Mouse (Mus musculus): ENCODE measurements around the gene Cyb5d2.
"Not testable (repeated sequence)": the region's sequence is repeated elsewhere in the genome, so short reads cannot be mapped to it uniquely, and the experiment has no call there.

The Cyb5d2 gene

DNA sequence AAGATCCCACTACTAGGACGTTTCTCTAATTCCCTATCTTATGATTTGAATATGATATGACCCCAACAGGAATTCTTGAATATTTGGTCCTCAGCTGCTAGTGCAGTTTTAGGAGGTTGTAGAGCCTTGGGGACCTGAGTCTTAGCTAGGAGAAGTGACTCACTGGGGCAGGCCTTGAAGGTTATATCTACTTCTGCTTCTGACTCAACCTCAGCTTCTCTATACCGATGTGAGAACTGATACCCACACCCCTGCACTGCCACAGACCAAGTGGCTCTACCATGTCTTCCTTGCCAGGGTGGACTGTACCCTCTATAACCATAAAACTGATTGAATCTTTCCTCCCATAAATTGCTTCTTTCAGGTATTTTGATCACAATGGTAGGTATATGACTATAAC, 13.8 kb downstream of the Cyb5d2 start:
- DNase-seq (ENCODE audit: extremely low read depth, insufficient read length, low spot score): no peak

DNA sequence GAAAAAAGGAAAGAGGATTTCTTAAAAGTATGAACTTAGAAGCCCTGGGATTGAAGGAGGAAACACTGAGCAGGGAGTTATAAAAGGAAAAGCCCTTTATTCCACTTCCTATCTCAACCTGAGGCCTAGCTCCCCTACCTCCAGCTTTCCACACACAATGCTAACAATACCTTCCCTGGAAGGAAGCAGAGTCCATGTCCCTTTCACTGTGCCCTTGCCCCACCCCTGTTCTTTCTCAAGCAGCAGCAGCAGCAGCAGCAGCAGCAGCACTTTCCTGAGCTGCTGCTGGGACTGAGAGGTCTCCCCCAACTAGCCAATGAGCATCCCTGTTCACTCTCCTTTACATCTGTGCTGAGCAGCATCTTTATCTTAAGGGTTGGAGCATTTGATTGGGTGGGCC, 17.0 kb downstream of the Cyb5d2 start:
- no peak for DNase-seq (ENCODE audit: extremely low read depth, insufficient read length, low spot score)

DNA sequence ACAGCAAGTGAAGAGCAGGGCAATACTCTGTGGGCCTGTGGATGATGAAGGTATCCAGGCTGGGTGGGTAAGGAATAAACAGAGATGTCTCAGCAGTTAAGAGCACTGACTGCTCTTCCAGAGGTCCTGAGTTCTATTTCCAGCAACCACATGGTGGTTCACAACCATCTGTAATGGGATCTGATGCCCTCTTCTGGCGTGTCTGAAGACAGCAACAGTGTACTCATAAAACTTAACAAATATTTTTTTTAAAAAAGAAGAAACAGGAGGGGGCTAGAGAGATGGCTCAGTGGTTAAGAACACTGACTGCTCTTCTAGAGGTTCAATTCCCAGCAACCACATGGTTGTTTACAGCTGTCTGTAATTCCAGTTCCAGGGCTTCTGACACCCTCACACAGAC, 23.3 kb downstream of the Cyb5d2 start:
- not testable (repeated sequence) for DNase-seq (ENCODE audit: extremely low read depth, insufficient read length, low spot score)

DNA sequence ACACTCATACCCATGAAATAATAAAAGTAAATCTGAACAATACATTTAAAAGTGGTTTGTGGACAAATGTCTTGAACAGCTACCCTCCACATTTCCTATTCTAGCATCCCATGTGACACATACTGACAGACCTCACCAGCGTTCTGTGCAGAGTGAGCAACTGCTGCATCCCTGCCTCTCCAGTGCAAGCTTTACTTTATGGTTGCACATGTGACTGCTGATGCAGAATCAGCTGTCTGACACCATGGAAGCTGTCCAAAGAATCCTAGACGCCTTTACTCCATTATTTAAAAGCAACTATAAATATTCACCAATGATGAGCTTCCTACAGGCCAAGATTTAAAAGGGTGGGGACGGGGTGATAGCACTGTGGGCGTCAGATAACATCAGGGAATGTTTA, 24.5 kb downstream of the Cyb5d2 start:
- no peak for DNase-seq (ENCODE audit: extremely low read depth, insufficient read length, low spot score)

DNA sequence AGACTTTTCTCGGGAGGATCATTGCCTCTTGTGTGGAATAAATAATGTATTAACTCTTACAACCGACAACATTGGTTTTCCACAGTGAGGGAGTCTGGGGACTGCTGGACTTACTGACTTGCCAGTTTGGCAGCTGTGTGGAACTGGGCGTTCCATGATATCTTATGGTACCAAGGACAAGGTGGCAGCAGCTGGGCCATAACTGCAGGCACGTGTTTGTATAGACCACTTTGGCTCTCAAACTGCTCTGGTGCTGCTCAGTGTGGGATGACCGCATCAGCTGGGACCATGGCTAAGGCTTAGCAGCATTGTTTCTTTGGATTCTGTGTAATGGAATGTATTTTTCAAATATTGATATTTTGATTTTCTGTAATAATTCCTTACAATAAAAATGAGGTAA, 25.1 kb downstream of the Cyb5d2 start:
- no peak for DNase-seq (ENCODE audit: extremely low read depth, insufficient read length, low spot score)

DNA sequence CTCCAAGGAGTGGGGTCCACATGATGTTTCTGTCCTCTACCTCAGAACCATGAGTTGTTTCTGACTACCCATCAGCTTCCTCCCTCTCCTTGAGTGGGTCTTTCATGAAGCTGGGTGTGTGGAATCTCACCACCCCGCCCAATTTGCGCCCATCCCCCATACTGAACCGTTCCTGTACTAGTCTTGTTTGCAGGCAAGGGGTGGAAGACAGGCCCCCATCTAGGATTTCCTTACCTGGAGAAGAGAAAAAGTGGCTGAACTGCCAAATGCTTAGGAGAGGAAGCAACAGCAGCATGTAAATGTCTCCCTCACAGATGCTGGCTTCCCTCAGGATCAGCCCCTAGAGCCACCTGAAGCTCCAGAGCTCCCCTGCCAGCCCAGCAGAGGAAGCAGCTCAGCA, 25.6 kb downstream of the Cyb5d2 start:
- DNase-seq (ENCODE audit: extremely low read depth, insufficient read length, low spot score): no peak

DNA sequence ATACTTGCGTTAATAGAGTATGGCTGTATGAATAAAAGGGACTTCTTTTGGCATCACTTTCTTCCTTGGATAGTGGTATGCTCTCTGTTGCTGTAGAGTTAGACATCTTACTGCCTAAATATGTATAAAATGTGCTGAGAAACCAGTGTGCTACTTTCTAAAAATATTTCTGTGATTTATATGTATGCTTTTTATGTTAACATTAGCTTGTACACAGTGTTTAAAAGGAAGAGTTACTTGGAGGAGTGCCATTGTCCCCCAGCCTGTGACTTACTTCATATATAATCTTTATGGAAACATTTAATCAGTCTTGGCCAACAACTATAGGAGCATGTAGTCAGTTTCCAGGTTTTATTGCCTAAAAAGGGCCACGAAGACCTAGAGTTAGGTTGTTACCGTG, 26.9 kb downstream of the Cyb5d2 start:
- no peak for DNase-seq (ENCODE audit: extremely low read depth, insufficient read length, low spot score)

DNA sequence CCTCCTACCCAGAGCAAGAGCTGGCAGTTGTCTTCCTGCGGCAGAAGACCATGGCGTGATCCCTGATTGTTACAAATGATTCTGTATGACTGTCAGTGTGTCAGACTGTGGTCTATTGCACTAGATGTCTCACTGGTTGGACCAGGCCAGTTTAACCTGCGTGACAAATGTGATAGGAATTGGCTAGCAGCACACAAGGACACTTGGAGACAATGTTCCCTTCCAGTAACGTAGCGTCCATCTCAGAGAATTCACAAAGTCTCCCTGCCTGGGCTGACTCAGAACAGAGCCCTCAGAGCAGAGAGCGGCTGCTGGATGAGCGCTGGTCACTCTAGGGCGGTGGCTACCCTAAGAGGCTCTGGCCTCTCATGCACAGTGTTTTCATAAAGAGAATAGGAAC, 28.2 kb downstream of the Cyb5d2 start:
- DNase-seq (ENCODE audit: extremely low read depth, insufficient read length, low spot score): no peak

DNA sequence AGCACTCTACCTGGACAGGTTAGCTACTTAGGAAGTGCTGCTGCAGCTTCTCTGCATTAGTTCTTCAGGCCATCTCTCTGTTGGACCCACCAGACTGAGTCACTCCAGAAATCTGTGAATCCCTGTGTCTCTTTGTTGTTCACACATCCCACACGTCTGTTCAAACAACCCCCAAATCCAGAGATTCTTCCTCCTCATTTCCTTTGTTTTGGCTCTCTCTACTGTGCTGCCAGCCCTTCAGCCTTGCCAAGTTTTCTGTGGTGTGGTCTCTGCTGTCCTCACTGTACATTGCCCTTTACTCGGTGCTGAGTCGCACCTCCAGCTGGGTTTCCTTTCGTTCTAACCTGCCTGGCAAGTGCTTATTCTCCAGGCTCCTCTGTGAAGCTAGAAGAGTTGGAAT, 31.7 kb downstream of the Cyb5d2 start:
- no peak for DNase-seq (ENCODE audit: extremely low read depth, insufficient read length, low spot score)

DNA sequence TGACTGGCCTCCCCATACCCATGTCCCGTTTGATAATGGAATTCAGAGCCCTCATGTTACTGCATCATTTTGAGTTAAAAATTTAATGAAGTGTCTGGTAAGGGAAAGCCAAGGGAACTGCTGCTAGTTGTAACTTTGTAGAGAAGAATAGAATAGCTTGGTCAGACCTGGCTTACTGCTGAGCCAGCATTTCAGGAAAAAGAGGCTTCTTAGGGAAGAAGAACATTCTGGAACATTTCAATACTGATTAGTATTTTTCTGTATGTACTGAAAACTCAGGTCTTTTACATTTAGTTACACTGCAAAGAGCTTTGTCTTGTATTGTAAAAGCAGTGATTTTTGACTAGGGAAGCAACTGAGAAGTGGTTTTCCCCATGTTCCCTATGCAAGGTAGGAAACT, 35.2 kb downstream of the Cyb5d2 start:
- DNase-seq (ENCODE audit: extremely low read depth, insufficient read length, low spot score): no peak

DNA sequence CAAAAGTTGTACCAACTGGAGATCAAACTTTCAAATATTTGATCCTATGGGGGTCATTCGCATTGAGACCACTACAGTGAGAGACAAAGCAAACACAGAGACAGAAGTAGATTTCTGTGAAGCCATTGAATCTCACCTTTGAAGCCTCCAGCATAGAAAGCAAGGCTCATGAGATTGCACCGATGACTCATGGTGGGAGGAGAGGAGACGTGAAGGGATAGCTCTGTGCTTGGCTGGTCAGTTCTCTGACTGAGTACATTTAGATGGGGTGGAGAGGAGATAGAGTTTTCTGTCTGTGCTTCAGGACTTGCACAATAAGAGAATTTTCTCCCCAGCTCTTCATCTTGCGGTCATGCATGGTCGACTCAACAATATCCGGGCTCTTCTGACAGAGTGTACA, 36.4 kb downstream of the Cyb5d2 start:
- no peak for DNase-seq (ENCODE audit: extremely low read depth, insufficient read length, low spot score)

DNA sequence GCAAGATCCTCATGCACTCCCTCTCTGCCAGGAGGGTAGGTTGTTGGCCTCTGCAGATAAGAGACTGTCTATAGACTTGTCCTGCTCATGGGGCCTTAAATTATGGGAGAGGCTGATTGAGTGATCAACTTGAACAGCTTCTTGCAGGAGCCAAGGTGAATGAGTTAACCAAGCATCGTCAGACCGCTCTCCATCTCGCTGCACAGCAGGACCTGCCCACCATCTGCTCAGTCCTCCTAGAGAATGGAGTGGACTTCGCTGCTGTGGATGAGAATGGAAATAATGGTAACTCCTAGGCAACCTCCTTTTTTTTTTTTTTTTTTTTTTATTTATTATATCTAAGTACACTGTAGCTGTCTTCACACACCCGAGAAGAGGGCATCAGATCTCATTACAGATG, 37.6 kb downstream of the Cyb5d2 start:
- DNase-seq (ENCODE audit: extremely low read depth, insufficient read length, low spot score): no peak

DNA sequence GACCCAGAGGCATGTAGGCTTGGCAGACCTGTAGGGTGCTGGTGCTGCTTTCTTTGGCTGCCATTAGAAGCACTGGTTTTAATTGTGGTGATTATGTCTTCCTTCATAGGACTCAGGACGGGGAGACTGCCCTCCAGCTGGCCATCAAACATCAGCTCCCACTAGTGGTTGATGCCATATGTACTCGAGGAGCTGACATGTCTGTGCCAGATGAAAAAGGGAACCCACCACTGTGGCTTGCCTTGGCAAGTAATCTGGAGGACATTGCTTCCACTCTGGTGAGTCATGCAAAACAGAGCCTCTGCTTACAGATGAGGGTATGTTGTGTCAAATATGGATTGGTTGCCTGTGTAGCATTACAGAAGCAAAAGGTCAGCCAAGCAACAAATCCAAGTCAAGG, 44.0 kb downstream of the Cyb5d2 start:
- peak; percentile 63 for DNase-seq (ENCODE audit: extremely low read depth, insufficient read length, low spot score)

DNA sequence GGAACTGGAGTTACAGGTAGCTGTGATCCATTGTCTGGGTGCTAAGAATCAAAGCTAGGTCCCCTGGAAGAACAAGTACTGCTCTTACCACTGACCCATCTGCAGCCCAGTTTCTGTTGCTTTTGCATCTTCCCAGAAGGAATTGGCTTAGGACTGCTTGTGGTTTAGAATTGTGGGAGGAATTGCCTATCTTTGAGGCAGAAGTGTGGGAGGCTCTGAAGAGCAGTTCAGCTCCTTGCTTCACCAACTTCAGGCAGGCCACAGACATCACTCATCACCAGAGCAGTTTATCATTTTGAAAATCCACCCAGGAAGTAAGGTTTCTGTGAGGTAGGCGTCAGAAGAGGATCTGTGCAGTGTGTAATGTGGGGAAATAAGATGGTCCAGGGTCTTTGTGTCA, 56.9 kb downstream of the Cyb5d2 start:
- no peak for DNase-seq (ENCODE audit: extremely low read depth, insufficient read length, low spot score)

DNA sequence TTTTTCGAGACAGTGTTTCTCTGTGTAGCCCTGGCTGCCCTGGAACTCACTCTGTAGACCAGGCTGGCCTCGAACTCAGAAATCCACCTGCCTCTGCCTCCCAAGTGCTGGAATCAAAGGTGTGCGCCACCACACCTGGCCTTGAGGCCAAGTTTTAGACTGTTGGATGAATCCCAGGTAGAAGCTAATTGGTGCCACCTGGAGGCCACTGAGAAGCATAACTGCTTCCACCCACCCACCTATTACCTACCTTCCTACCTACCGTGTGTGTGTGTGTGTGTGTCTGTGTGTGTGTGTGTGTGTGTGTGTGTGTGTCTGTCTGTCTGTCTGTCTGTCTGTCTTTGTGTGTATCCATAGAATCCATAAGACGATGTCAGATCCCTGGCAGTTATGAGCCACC, 58.4 kb downstream of the Cyb5d2 start:
- DNase-seq (ENCODE audit: extremely low read depth, insufficient read length, low spot score): not testable (repeated sequence)

DNA sequence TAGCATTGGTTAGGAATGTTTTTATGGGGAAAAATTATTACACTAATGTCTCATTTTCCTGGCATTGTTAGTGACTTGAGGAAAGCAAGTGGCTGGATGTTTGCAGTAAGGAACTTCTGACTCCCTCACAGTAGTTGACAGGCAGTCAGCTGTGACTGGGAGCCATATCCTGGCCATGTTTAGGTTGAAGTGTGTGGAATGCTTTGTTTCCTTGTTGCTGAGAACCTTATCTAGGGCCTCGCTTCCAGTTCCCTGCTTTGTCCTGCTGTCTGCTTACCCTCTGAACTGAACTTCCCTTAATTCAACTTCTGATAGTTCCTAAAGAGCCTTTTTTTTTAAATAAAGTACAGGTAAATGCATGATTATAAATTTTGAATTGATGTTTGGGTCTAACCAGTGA, 59.6 kb downstream of the Cyb5d2 start:
- DNase-seq (ENCODE audit: extremely low read depth, insufficient read length, low spot score): no peak

DNA sequence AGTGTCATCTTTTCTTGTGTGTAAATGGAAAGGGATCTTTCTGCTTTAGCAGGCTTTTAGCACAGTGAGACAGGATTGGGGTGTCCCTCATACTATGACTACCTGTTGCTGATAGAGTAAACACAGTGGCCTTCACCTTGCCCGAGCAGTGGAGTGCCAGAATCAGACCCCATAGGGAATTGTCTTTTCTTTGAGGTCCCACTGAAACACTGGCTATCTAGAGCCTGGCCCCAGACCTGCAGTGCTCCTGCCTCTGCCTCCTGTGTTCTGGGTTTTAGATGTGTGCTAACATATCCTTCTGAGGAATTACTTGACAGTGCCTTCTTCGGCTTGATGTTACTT, 60.5 kb downstream of the Cyb5d2 start:
- DNase-seq (ENCODE audit: extremely low read depth, insufficient read length, low spot score): no peak

DNA sequence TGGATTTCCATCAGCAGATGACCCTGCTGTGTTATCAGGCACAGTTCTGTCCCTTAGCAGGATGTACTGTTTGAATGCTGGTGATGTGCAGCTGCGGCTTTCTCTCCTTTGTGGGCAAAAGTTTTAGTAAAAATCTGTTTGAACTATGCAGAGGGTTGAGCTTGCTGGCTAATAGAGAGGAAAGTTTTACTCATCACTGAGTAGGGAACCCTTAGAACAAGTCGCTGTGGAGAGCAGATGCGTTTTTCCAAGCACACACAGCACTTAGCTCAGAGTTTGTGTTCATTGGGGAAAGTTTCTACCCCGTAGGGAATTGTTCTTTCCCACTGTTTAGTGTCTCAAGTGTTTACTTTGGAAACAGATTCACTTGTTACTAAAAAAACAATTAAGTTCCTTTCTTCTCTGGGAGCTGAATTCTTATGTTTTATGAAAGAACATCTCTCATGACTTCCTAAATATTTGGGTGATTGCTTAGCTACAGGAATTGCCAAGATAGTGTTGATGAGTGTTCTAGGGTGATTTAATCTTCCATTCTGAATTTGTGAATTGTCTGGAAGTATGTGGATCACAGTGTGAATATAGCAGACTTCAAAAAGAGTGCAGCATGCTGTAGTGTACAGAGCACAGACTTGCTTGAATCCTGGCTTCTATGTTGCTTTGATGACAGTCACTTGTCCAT, 61.0 kb downstream of the Cyb5d2 start:
- no peak for DNase-seq (ENCODE audit: extremely low read depth, insufficient read length, low spot score)

DNA sequence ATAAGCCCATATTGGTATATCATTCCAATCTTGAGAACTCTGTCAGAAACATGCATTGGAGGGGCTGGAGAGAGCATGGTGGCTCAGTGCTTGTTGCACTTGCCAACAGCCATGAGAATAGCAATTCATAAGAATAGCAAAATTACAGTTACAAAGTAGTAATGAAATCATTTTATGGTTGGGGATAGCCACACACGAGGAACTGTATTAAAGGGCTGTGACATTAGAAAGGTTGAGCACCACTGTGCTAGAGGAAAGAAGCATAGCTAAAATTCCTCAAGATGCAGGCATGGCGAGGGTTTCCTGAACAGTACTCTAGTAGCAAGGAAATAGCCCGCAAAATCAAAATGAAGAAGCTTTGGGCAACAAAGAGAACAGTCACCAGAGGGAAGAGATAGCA, 62.2 kb downstream of the Cyb5d2 start:
- no peak for DNase-seq (ENCODE audit: extremely low read depth, insufficient read length, low spot score)
